Mouse (Mus musculus): ENCODE results near the gene Itprip. TPM values are rescaled to one million over a fixed set of nuclear protein-coding genes. Genes with fewer than 3 reads are reported as not detected.

The Itprip gene
- polyA plus RNA-seq, 1 experiment from 2014 or later, result 2.8 TPM

DNA sequence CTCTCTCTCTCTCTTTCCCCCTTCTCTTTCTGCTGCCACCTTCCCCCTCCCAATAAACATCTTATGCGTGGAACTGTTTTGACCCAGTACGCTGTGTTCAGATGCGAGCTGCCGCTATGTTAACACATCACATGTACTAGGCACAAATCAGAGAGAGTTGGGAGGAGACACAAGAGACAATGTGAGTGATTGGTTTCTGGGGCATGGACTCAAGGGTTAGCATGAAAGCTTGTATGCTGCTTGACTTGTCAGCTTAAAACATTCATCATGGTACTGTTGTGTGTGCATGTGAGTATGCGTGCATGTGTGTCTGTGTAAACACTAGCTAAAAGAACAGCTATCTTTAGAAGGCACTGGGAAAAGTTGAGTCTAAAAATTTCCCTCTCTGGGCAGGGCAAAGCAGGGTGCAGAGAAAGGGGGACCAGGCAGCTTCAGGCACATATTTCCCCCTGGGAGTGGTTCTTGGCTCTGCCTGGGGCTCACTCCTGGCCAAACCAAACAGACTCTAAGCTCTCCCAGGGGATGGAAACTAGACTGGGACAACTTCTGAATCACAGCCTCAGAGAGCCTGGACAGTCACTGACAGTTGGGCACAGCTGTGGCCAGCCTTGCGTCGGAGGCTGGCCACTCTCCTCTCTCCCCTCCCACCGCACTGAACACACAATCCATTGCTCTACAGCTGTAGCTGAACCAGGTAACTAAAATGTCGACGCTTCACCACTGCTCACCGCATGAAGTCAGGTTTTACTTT, 27.4 kb downstream of the Itprip start:
- no peaks in the 10 kb centered on the region for H3K9me3 ChIP-seq (ENCODE audit: low read length)
- no peak for TF ChIP-seq EP300 (IDR thresholded peaks at IDR 0.05; ENCODE audit: low read depth)
- no peak for TF ChIP-seq CTCF (IDR thresholded peaks at IDR 0.05; ENCODE audit: low read depth)
- no peak overlapping the region for H3K4me3 ChIP-seq (ENCODE audit: low read depth, low read length)
- H3K27ac ChIP-seq (ENCODE audit: low read depth), result no peak overlapping the region; the same call in 1 of the 2 replicates
- H3K36me3 ChIP-seq (replicated peaks; ENCODE audit: insufficient read depth, low read length), result peaks cover 24% of the 10 kb centered on the region; the same call in 1 of the 2 replicates
- H3K9ac ChIP-seq (replicated peaks), result no peak overlapping the region
- H3K27me3 ChIP-seq (ENCODE audit: insufficient read depth, low read length), result no peaks in the 10 kb centered on the region
- 74% methylated on average over 11 of the region's 11 CpGs for WGBS (ENCODE audit: insufficient replicate concordance)
- no peak for ATAC-seq
- H3K4me1 ChIP-seq (ENCODE audit: insufficient read depth), result peaks cover 6% of the 10 kb centered on the region
- H3K4me2 ChIP-seq (ENCODE audit: low read depth, low read length), result no peak overlapping the region
- DNase-seq, result no peak

DNA sequence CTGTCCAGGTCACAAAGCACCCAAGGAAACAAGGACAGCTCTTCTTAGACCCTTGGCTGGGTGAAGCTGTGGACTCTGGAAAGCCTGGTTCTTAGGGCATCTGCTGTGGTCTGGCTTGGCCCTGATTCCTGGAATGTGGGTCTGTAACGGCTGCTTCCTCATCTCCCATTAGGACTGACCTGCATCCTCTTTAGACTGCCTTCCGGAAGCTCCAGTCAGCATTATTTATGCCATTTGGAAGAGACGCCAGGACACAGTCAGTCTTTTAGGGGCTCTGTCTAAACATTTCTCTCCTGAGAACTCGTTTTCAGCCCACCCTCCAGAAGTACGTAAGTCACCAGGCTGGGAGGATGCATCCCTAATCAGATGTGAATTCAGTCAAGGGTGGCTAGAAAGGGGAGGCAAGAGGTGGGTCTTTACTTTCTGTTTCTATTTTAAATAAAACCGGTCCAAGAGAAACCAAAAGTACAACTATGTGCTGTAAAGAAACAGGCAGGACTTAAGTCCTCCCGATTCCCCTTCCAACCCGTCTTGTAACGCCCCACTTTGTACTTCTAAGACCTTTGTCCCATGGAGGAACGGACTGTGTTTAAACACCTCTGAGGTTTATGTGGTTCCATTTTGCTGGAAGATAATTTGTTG, 28.5 kb downstream of the Itprip start:
- H3K27ac ChIP-seq (ENCODE audit: low read depth), result peak overlapping the region; percentile 70

DNA sequence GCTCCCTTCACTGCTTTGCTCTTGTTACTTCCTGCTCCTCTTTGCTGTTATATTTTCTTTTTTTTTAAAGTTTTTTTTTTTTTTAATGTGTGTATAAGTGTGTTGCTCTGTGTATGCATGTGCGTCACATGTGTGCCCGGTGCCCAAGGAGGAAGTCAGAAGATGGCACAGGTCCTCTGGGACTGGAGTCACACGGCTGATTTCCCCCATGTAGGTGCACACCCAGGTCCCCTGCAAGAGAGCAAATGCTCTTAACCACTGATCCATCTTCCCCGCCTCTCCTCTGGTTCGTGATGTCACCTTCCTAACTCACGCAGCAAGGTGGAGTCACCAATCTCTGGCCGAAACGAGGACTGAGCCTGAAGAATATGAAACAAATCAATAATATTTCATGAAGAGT, 31.1 kb downstream of the Itprip start:
- 80% methylated on average over 8 of the region's 8 CpGs for WGBS (ENCODE audit: insufficient replicate concordance)
- no peaks in the 10 kb centered on the region for H3K36me3 ChIP-seq (replicated peaks; ENCODE audit: insufficient read depth, low read length)
- no peak overlapping the region for H3K9ac ChIP-seq (replicated peaks)
- H3K4me2 ChIP-seq (ENCODE audit: low read depth, low read length), result no peak overlapping the region
- H3K4me3 ChIP-seq (ENCODE audit: low read depth, low read length), result no peak overlapping the region
- H3K4me1 ChIP-seq (ENCODE audit: insufficient read depth), result peaks cover 6% of the 10 kb centered on the region
- no peak for TF ChIP-seq EP300 (IDR thresholded peaks at IDR 0.05; ENCODE audit: low read depth)
- TF ChIP-seq CTCF (IDR thresholded peaks at IDR 0.05; ENCODE audit: low read depth), result no peak
- DNase-seq, result no peak
- H3K9me3 ChIP-seq (ENCODE audit: low read length), result no peaks in the 10 kb centered on the region
- H3K27me3 ChIP-seq (ENCODE audit: insufficient read depth, low read length), result no peaks in the 10 kb centered on the region
- no peak for ATAC-seq
- no peak overlapping the region for H3K27ac ChIP-seq (ENCODE audit: low read depth)

More for the DNA sequence above, 28.5 kb downstream of the Itprip start:
- H3K4me2 ChIP-seq (ENCODE audit: low read depth, low read length), result peak overlapping the region; percentile 50
- H3K9me3 ChIP-seq (ENCODE audit: low read length), result no peaks in the 10 kb centered on the region
- ATAC-seq, result peak; percentile 64
- peak overlapping the region; percentile 1; the same call in 1 of the 2 replicates for H3K4me3 ChIP-seq (ENCODE audit: low read depth, low read length)
- peak; percentile 53 for TF ChIP-seq EP300 (IDR thresholded peaks at IDR 0.05; ENCODE audit: low read depth)
- no peak for TF ChIP-seq CTCF (IDR thresholded peaks at IDR 0.05; ENCODE audit: low read depth)
- H3K36me3 ChIP-seq (replicated peaks; ENCODE audit: insufficient read depth, low read length), result peaks cover 12% of the 10 kb centered on the region; the same call in 1 of the 2 replicates
- H3K4me1 ChIP-seq (ENCODE audit: insufficient read depth), result peaks cover 6% of the 10 kb centered on the region
- no peaks in the 10 kb centered on the region for H3K27me3 ChIP-seq (ENCODE audit: insufficient read depth, low read length)
- DNase-seq, result no peak
- WGBS (ENCODE audit: insufficient replicate concordance), result 39% methylated on average over 10 of the region's 10 CpGs
- H3K9ac ChIP-seq (replicated peaks), result no peak overlapping the region

DNA sequence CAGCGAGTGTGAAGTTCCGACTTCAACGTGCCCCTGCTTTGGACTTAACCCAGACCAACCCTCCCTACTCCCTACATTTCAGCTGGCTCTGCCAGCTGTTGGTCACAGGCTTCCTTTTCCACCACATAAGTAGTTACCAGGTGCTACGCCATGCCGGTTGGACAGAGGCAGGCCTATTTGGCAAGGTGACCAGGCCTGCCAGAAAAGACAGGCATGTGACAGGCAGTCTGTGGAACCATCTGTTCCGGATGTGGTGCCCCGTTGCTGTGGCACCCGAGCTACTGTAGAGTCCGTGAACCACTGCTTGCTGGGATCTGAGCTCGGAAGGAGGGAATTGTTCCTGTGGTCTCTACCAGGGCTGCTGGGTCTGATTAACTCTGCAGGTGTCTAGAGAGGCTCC, 31.7 kb downstream of the Itprip start:
- H3K27ac ChIP-seq (ENCODE audit: low read depth), result no peak overlapping the region
- no peak for ATAC-seq

DNA sequence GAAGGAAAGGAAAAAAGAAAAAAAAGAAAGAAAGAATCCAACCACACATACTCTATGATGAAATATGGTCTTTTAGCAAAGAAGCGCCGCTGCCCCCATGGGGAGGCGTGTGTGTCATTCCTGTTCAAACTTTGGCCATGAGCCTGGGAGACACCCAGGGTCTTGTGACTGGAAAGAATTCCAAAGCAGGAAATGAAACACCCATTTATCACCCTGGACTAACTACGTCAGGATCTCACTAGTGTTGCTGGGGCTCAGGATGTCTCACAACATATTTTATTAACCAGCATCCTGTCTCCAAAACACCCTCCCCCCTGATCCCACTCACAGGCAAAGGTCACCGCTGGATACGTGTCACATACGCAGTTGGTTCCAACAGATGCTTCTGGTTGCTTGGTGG, 32.5 kb downstream of the Itprip start:
- peaks cover 6% of the 10 kb centered on the region for H3K4me1 ChIP-seq (ENCODE audit: insufficient read depth)
- H3K4me2 ChIP-seq (ENCODE audit: low read depth, low read length), result no peak overlapping the region
- WGBS (ENCODE audit: insufficient replicate concordance), result 62% methylated on average over 7 of the region's 7 CpGs
- TF ChIP-seq EP300 (IDR thresholded peaks at IDR 0.05; ENCODE audit: low read depth) (peak; percentile 70), CTCF (IDR thresholded peaks at IDR 0.05; ENCODE audit: low read depth) (no peak)
- H3K9me3 ChIP-seq (ENCODE audit: low read length), result no peaks in the 10 kb centered on the region
- H3K27ac ChIP-seq (ENCODE audit: low read depth), result no peak overlapping the region
- H3K36me3 ChIP-seq (replicated peaks; ENCODE audit: insufficient read depth, low read length), result no peaks in the 10 kb centered on the region
- H3K27me3 ChIP-seq (ENCODE audit: insufficient read depth, low read length), result no peaks in the 10 kb centered on the region
- H3K4me3 ChIP-seq (ENCODE audit: low read depth, low read length), result no peak overlapping the region
- no peak overlapping the region for H3K9ac ChIP-seq (replicated peaks)
- no peak for DNase-seq
- ATAC-seq, result peak; percentile 16; the same call in 1 of the 2 replicates

More for the DNA sequence above, 31.7 kb downstream of the Itprip start:
- Histone ChIP-seq H3K27me3 (ENCODE audit: insufficient read depth, low read length) (no peaks in the 10 kb centered on the region), H3K4me2 (ENCODE audit: low read depth, low read length) (no peak overlapping the region), H3K9me3 (ENCODE audit: low read length) (no peaks in the 10 kb centered on the region), H3K4me3 (ENCODE audit: low read depth, low read length) (no peak overlapping the region), H3K4me1 (ENCODE audit: insufficient read depth) (peaks cover 6% of the 10 kb centered on the region), H3K36me3 (replicated peaks; ENCODE audit: insufficient read depth, low read length) (no peaks in the 10 kb centered on the region), H3K9ac (replicated peaks) (no peak overlapping the region)
- no peak for DNase-seq
- 76% methylated on average over 10 of the region's 10 CpGs for whole genome bisulfite sequencing (ENCODE audit: insufficient replicate concordance)
- TF ChIP-seq CTCF (IDR thresholded peaks at IDR 0.05; ENCODE audit: low read depth) (no peak), EP300 (IDR thresholded peaks at IDR 0.05; ENCODE audit: low read depth) (no peak)

DNA sequence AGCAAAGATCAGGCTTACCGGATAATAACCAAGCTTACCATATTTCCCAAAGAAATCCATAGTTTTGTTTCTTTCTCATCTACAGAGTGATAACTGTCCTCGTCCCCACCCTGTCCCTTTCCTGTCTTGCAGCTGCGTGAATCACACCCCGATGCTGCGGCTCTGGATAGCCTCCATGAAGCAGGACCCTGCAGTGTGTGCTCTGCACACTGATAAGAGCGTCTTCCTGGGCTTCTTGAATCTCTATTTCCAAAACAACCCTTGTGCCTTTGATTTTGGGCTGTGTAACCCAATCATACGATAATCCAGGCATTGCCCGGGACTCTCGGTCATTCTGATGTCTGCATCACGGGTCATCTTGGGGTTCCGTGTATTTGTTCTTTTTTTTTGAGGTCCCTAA, 33.2 kb downstream of the Itprip start:
- Histone ChIP-seq H3K27me3 (ENCODE audit: insufficient read depth, low read length) (no peaks in the 10 kb centered on the region), H3K4me3 (ENCODE audit: low read depth, low read length) (no peak overlapping the region), H3K36me3 (replicated peaks; ENCODE audit: insufficient read depth, low read length) (no peaks in the 10 kb centered on the region), H3K9ac (replicated peaks) (no peak overlapping the region), H3K4me2 (ENCODE audit: low read depth, low read length) (no peak overlapping the region), H3K4me1 (ENCODE audit: insufficient read depth) (0 out of 2 replicates have a peak, but pooled peaks cover 2% of the 10 kb centered on the region), H3K9me3 (ENCODE audit: low read length) (no peaks in the 10 kb centered on the region), H3K27ac (ENCODE audit: low read depth) (peak overlapping the region; percentile 58; the same call in 1 of the 2 replicates)
- ATAC-seq (no peak), DNase-seq (no peak)
- TF ChIP-seq EP300 (IDR thresholded peaks at IDR 0.05; ENCODE audit: low read depth) (no peak), CTCF (IDR thresholded peaks at IDR 0.05; ENCODE audit: low read depth) (no peak)
- WGBS (ENCODE audit: insufficient replicate concordance), result 54% methylated on average over 11 of the region's 11 CpGs
